Mouse (Mus musculus): ENCODE results near the gene Glis3. TPM values are rescaled to one million over a fixed set of nuclear protein-coding genes. Genes with fewer than 3 reads are reported as not detected.

Gene Glis3
- polyA plus RNA-seq, 1 experiment from 2014 or later: 6.0 TPM

DNA sequence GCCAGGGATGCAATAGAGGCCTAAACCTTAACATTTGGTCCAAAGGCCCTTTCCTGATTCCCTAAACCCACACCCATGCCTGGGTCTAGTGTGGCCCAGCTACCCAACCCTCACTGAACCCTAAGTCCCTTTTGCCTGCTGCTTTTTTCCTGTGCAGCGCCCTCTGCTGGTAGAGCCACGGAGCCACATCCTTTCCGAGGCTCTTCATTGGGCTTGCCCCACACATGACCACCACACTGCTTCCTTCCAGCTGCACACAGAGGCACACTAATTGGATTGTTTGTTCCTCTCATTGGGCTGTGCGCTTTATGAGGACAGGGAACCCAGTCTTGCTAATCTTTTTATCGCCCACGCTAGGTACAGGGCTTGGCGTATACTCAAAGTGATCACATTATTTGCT lies 314.0 kb downstream of the Glis3 start:
- H3K4me2 ChIP-seq (ENCODE audit: low read length): no peak overlapping the region
- no peaks in the 10 kb centered on the region for H3K36me3 ChIP-seq (ENCODE audit: insufficient read depth, low read length)
- 0 out of 2 replicates have a peak, but pooled peaks have one; percentile 25 for ATAC-seq (replicated peaks; ENCODE audit: low FRiP score, low read depth)
- H3K27me3 ChIP-seq (ENCODE audit: insufficient read depth, low read length): no peaks in the 10 kb centered on the region
- peak; percentile 72 for TF ChIP-seq CTCF (IDR thresholded peaks at IDR 0.05; ENCODE audit: low read depth)
- H3K9ac ChIP-seq (ENCODE audit: low read depth, low read length): no peak overlapping the region
- no peak overlapping the region for H3K27ac ChIP-seq
- no peaks in the 10 kb centered on the region for H3K4me1 ChIP-seq (replicated peaks; ENCODE audit: insufficient read depth, low read length)
- H3K4me3 ChIP-seq (replicated peaks; ENCODE audit: low read depth, low read length): no peak overlapping the region
- 70% methylated on average over 7 of the region's 7 CpGs for WGBS
- H3K9me3 ChIP-seq (replicated peaks; ENCODE audit: low read length): no peaks in the 10 kb centered on the region
- DNase-seq (ENCODE audit: low spot score): peak; percentile 41

DNA sequence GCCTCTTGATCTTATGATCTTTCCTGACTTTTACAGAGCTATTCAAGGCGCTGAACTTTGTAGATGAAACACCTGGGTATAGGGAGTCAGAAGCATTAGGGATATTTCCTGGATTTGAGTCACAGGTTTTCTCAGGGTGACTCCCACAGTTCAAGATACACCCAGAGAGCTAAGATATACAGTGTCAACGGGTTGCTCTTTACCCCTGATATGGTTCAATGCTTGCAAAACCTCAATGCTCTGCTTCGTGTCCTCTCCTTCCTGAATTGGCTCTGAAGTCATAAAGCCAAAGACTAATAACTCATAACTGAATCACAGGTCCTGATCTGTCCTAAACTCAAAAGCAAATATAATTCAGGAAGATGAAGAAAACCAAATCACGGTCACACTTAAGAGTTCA lies 319.0 kb downstream of the Glis3 start:
- ATAC-seq (replicated peaks; ENCODE audit: low FRiP score, low read depth) (no peak), DNase-seq (ENCODE audit: low spot score) (peak; percentile 36)
- Histone ChIP-seq H3K36me3 (ENCODE audit: insufficient read depth, low read length) (no peaks in the 10 kb centered on the region), H3K9me3 (replicated peaks; ENCODE audit: low read length) (no peaks in the 10 kb centered on the region), H3K4me1 (replicated peaks; ENCODE audit: insufficient read depth, low read length) (no peaks in the 10 kb centered on the region), H3K4me3 (replicated peaks; ENCODE audit: low read depth, low read length) (no peak overlapping the region), H3K9ac (ENCODE audit: low read depth, low read length) (no peak overlapping the region), H3K4me2 (ENCODE audit: low read length) (no peak overlapping the region), H3K27me3 (ENCODE audit: insufficient read depth, low read length) (no peaks in the 10 kb centered on the region), H3K27ac (no peak overlapping the region)
- TF ChIP-seq CTCF (IDR thresholded peaks at IDR 0.05; ENCODE audit: low read depth): no peak
- WGBS: 43% methylated on average over 4 of the region's 4 CpGs

DNA sequence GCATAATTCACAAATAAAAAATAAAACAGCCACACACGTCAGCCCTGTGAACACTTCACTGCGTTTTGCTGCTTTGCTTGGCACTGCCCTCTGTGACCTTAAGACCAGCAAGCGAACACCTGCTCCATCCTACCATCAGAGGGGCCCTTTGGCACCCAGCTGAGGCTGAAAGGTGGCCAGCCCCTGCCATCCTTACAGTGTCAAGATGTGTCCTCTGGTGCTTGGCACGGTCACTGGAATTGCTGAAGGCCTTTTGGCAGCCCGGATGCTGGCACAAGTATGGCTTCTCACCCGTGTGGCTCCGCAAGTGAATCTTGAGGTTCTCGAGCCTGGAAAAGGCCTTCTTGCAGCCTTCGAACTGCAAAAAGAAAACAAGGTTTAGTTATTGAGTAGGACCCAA lies 322.3 kb downstream of the Glis3 start:
- WGBS: 83% methylated on average over 9 of the region's 9 CpGs
- Histone ChIP-seq H3K9me3 (replicated peaks; ENCODE audit: low read length) (no peaks in the 10 kb centered on the region), H3K36me3 (ENCODE audit: insufficient read depth, low read length) (no peaks in the 10 kb centered on the region), H3K4me2 (ENCODE audit: low read length) (no peak overlapping the region), H3K27me3 (ENCODE audit: insufficient read depth, low read length) (no peaks in the 10 kb centered on the region), H3K4me3 (replicated peaks; ENCODE audit: low read depth, low read length) (no peak overlapping the region), H3K9ac (ENCODE audit: low read depth, low read length) (no peak overlapping the region), H3K4me1 (replicated peaks; ENCODE audit: insufficient read depth, low read length) (no peaks in the 10 kb centered on the region), H3K27ac (no peak overlapping the region)
- no peak for TF ChIP-seq CTCF (IDR thresholded peaks at IDR 0.05; ENCODE audit: low read depth)
- DNase-seq (ENCODE audit: low spot score) (no peak), ATAC-seq (replicated peaks; ENCODE audit: low FRiP score, low read depth) (no peak)

DNA sequence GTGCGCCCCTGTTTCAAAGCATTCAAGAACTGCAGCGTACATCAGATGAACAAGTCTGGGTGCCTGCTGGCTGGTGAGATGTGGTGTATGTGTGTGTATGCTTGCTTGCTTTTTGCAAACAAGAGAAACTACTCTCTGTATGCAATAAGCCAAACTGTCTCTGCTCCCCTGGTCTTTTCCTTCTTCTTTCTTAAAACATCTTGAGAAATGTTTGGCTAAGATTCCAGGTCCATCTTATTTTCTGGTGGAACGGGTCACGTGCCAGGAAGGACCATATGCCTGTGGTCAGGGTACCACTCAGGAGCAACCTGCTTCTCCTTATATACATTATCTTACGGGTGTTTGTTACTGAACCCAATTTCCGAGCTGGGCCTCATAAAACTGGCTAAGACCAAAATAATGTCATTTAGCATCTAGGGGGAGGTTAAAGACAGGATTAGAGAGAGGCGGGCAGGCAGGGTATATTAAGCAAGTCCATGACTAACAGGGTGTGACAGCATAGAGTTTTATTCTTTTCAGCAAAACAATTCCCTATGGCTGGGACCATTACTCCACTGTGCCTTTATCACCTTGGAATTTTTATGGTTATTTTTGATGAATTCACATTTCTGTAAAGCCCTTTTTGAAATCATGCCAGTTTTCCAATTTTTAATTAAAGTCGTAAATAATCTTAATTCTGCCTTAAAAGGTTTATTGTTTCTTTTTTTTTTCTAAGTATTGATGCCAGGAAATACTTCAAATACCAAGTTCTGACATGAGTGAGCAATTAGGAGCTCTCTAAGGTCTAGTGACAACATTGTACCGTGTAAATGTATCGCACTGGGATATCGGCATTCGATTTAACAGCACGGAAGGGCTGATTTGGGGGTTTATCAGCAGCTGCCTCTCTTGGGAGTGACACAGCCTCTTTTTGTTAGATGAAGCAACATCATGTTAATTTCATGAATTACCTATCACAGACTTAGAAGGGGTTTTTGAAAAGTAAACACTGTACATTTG lies 328.5 kb downstream of the Glis3 start:
- no peak overlapping the region for H3K27ac ChIP-seq
- H3K9ac ChIP-seq (ENCODE audit: low read depth, low read length): no peak overlapping the region
- ATAC-seq (replicated peaks; ENCODE audit: low FRiP score, low read depth) (no peak), DNase-seq (ENCODE audit: low spot score) (peak; percentile 67)
- no peaks in the 10 kb centered on the region for H3K36me3 ChIP-seq (ENCODE audit: insufficient read depth, low read length)
- H3K4me1 ChIP-seq (replicated peaks; ENCODE audit: insufficient read depth, low read length): peaks cover 10% of the 10 kb centered on the region; the same call in 1 of the 2 replicates
- H3K4me3 ChIP-seq (replicated peaks; ENCODE audit: low read depth, low read length): no peak overlapping the region
- no peaks in the 10 kb centered on the region for H3K27me3 ChIP-seq (ENCODE audit: insufficient read depth, low read length)
- WGBS: 42% methylated on average over 13 of the region's 13 CpGs
- H3K4me2 ChIP-seq (ENCODE audit: low read length): no peak overlapping the region
- TF ChIP-seq CTCF (IDR thresholded peaks at IDR 0.05; ENCODE audit: low read depth): no peak
- no peaks in the 10 kb centered on the region for H3K9me3 ChIP-seq (replicated peaks; ENCODE audit: low read length)

DNA sequence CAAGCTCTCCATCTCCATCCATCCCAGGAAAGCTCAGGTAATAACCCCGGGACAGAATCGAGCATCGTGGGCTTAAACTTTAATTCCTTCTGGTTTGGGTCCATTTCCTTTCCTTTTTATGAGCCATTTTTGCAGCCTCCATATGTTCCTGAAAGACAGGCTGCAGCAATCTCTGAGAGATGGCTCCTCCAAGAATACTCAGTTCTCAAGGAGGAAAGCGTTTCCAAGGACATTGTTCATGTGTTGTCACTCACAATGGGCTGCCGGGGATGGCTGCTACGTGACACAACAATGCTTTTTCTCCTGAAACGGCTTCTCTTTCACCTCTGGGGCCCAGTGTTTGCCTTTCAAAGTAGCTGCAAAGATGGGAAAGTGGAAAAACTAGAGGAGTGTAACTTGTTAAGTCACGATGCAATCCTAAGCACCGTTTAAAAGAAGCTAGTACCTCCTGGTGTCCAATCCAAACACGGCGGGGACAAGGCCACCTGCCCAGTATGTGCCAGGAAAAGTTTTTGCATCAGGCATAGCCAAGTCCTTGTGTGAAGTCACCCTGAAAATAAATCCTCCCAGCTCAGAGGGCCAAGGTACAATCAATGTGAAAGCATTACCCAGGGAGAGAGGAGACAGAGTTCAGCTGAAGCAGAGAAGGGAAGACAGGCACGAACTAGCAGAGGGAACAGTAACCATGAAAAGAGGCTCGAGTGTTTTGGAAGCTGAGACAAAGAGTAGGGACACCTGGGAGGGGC lies 332.6 kb downstream of the Glis3 start:
- no peak overlapping the region for H3K4me3 ChIP-seq (replicated peaks; ENCODE audit: low read depth, low read length)
- TF ChIP-seq CTCF (IDR thresholded peaks at IDR 0.05; ENCODE audit: low read depth): 0 out of 2 replicates have a peak, but pooled peaks have one; percentile 10
- 0 out of 2 replicates have a peak overlapping the region, but pooled peaks have one; percentile 36 for H3K27ac ChIP-seq
- DNase-seq (ENCODE audit: low spot score) (no peak), ATAC-seq (replicated peaks; ENCODE audit: low FRiP score, low read depth) (no peak)
- WGBS: 55% methylated on average over 13 of the region's 13 CpGs
- H3K9ac ChIP-seq (ENCODE audit: low read depth, low read length): no peak overlapping the region
- no peak overlapping the region for H3K4me2 ChIP-seq (ENCODE audit: low read length)
- H3K4me1 ChIP-seq (replicated peaks; ENCODE audit: insufficient read depth, low read length): peaks cover 7% of the 10 kb centered on the region; the same call in 1 of the 2 replicates
- H3K9me3 ChIP-seq (replicated peaks; ENCODE audit: low read length): no peaks in the 10 kb centered on the region
- no peaks in the 10 kb centered on the region for H3K27me3 ChIP-seq (ENCODE audit: insufficient read depth, low read length)
- no peaks in the 10 kb centered on the region for H3K36me3 ChIP-seq (ENCODE audit: insufficient read depth, low read length)

DNA sequence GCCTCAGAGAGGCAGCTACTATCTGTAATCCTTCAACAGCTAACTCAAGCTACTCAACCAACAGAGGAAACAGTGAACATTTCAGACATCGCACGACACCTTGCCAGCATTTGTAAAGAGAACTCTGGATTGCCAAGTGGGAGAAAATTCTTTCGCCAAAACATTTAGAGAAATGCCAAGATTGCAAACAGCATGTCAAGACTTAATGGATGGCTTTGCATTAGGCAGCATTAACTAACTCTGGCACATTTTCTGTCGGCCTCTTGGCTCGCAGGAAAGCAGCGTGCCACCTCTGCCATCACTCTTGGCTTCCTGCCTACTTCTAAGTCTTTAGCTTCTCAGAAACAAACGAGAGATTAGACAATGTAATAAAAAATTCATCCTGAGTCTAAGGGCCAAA lies 336.2 kb downstream of the Glis3 start:
- Histone ChIP-seq H3K4me1 (replicated peaks; ENCODE audit: insufficient read depth, low read length) (no peaks in the 10 kb centered on the region), H3K36me3 (ENCODE audit: insufficient read depth, low read length) (no peaks in the 10 kb centered on the region), H3K4me2 (ENCODE audit: low read length) (no peak overlapping the region), H3K4me3 (replicated peaks; ENCODE audit: low read depth, low read length) (no peak overlapping the region), H3K27me3 (ENCODE audit: insufficient read depth, low read length) (no peaks in the 10 kb centered on the region), H3K9ac (ENCODE audit: low read depth, low read length) (no peak overlapping the region), H3K27ac (no peak overlapping the region), H3K9me3 (replicated peaks; ENCODE audit: low read length) (no peaks in the 10 kb centered on the region)
- DNase-seq (ENCODE audit: low spot score): no peak
- TF ChIP-seq CTCF (IDR thresholded peaks at IDR 0.05; ENCODE audit: low read depth): no peak
- no peak for ATAC-seq (replicated peaks; ENCODE audit: low FRiP score, low read depth)
- 83% methylated on average over 7 of the region's 7 CpGs for WGBS

All from kidney, postnatal 0 days (tissue).